Mouse (Mus musculus) forebrain, embryonic 14.5 days (tissue): ENCODE results near the gene Dupd1. TPM values are rescaled to one million over a fixed set of nuclear protein-coding genes. Genes with fewer than 3 reads are reported as not detected.
A peak's percentile ranks its signal among the peaks of the same experiment; 100 is the strongest.

Experiments used
- ATAC-seq: fragments of 200-750 bp; cut with Nextera tagmentation; 2 replicates; pipeline ENCODE4 v1.8.0; 2017; ENCODE audit warnings: mild to moderate bottlenecking, moderate library complexity
- DNase-seq: peaks from one replicate; pipeline ENCODE4 v3.0.0-alpha.2; 2015; ENCODE audit warnings: low spot score
- H3K27ac ChIP-seq: fragments of 300-500 bp; sonication (generic); 2 replicates; pipeline ENCODE4 v1.5.1; 2014; ENCODE audit warnings: low read depth, mild to moderate bottlenecking, control low read depth, low read length, moderate library complexity
- H3K27me3 ChIP-seq: fragments of 300-500 bp; sonication (generic); replicated peaks from 2 replicates; pipeline ENCODE4 v1.6.1; 2014; ENCODE audit warnings: low read length, control low read depth, mixed read lengths; ENCODE audit not compliant: control insufficient read depth, insufficient read depth
- H3K36me3 ChIP-seq: fragments of 300-500 bp; sonication (generic); 2 replicates; pipeline ENCODE4 v1.6.1; 2014; ENCODE audit warnings: low read length, control low read depth; ENCODE audit not compliant: control insufficient read depth, insufficient read depth
- H3K4me1 ChIP-seq: fragments of 300-500 bp; sonication (generic); 2 replicates; pipeline ENCODE4 v1.6.1; 2014; ENCODE audit warnings: antibody characterized with exemption, low read length, control low read depth; ENCODE audit not compliant: control insufficient read depth, insufficient read depth
- H3K4me2 ChIP-seq: fragments of 300-500 bp; sonication (generic); 2 replicates; pipeline ENCODE4 v1.6.1; 2014; ENCODE audit warnings: mild to moderate bottlenecking, control low read depth, low read length
- H3K4me3 ChIP-seq: fragments of 300-500 bp; sonication (generic); 2 replicates; pipeline ENCODE4 v1.5.1; 2014; ENCODE audit warnings: low read depth, low read length, control low read depth
- H3K9ac ChIP-seq: fragments of 300-500 bp; sonication (generic); 2 replicates; pipeline ENCODE4 v1.6.1; 2014; ENCODE audit warnings: mild to moderate bottlenecking, low read length, control low read depth, moderate library complexity
- H3K9me3 ChIP-seq: fragments of 300-500 bp; sonication (generic); replicated peaks from 2 replicates; pipeline ENCODE4 v1.6.1; 2016; ENCODE audit warnings: low read length, control low read depth, mixed read lengths; ENCODE audit not compliant: control insufficient read depth
- WGBS: fragments of 180-500 bp; shearing (Covaris S2); extraction: QIAGEN DNeasy Blood & Tissue Kit; methylation state at CpG from one replicate; pipeline ENCODE4 v1.1.7; 2014; 5-methylcytosine and 5-hydroxymethylcytosine counted together
- polyA plus RNA-seq: library from polyadenylated mRNA; unstranded; fragments of >200 nt; fragmentation: Nextera tagmentation; extraction: Ambion mirVana; gene quantifications from 2 replicates; pipeline ENCODE4 v1.2.1, GENCODE M21; 2014

Dupd1 gene
- not detected in 2 replicates for polyA plus RNA-seq

DNA sequence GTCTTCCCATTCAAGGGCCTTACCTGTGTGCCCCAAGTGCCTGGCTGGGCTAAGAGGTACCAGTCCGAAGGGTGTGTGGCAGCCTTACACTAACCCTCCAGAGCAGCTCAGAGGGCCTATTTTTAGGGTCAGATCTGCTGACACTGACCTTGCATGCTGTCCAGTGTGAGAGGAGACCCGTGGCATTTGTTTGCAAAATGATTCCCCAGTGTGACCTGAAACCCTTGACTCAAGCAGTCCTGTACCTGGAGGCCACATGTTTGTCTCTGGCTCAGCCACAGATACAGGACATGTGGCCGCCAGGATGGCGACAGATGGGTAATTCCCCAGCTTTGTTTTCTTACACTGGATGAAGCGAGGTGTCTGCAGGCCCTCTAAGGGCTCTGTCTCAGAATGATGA, at the start of gene Dupd1:
Dupd1 (minus strand) TSS at position 91 of the 400 bp plus-strand sequence.
- H3K4me2 ChIP-seq = no peak within 1 kb of the TSS
- no peak within 1 kb of the TSS for H3K4me3 ChIP-seq
- H3K27ac ChIP-seq = no peak within 1 kb of the TSS
- ATAC-seq = no peak
- no peak within 1 kb of the TSS for H3K9ac ChIP-seq
- no peak for DNase-seq
- H3K4me1 ChIP-seq = peaks cover 2% of the 10 kb centered on the region
- H3K27me3 ChIP-seq = no peaks in the 10 kb centered on the region
- no peaks in the 10 kb centered on the region for H3K9me3 ChIP-seq
- 78% methylated on average over 5 of the region's 5 CpGs for WGBS
- H3K36me3 ChIP-seq = no peaks in the 10 kb centered on the region

DNA sequence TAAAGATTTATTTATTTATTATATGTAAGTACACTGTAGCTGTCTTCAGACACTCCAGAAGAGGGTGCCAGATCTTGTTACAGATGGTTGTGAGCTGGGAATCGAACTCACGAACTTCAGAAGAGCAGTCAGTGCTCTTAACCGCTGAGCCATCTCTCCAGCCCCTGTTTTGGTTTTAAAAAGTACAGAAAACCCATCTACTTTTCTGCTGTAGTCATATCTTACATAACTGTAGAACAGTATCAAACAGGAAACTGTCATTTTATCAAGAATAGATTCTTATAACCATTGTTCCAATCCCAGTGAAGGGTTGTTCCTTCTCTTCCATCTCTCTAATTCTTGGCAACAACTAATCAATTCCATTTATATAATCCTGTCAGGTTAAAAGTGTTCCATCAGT, 49.4 kb upstream of the Dupd1 start:
- peaks cover 6% of the 10 kb centered on the region; the same call in 1 of the 2 replicates for H3K4me1 ChIP-seq
- WGBS = 95% methylated on average over 3 of the region's 3 CpGs
- H3K27me3 ChIP-seq = no peaks in the 10 kb centered on the region
- no peak overlapping the region for H3K4me2 ChIP-seq
- H3K4me3 ChIP-seq = no peak overlapping the region
- H3K27ac ChIP-seq = no peak overlapping the region
- no peaks in the 10 kb centered on the region for H3K9me3 ChIP-seq
- H3K36me3 ChIP-seq = no peaks in the 10 kb centered on the region
- DNase-seq (no peak), ATAC-seq (no peak)
- no peak overlapping the region for H3K9ac ChIP-seq

DNA sequence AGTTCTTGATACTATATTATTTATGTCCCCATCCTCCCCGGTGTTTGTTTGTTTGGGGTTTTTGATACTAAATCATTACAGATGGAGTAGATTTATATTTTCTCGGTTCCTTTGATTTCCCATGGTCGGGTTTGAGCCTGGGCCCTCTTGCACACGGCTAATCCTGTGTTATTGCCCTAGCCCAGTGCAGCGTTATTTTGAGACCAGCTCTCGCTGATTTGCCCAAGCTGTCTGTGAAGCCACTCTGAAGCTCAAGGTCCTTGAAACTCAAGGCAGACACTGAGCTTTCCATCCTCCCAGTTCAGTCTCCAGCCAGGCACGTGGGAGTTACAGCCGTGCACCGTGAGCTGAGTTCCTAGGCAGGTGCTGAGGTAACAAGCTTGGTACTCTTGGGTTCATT, 47.2 kb upstream of the Dupd1 start:
- no peak overlapping the region for H3K27ac ChIP-seq
- H3K4me3 ChIP-seq = no peak overlapping the region
- H3K9me3 ChIP-seq = no peaks in the 10 kb centered on the region
- H3K36me3 ChIP-seq = no peaks in the 10 kb centered on the region
- no peaks in the 10 kb centered on the region; the same call in 1 of the 2 replicates for H3K4me1 ChIP-seq
- no peak overlapping the region for H3K9ac ChIP-seq
- DNase-seq = no peak
- H3K4me2 ChIP-seq = no peak overlapping the region
- no peak for ATAC-seq
- no peaks in the 10 kb centered on the region for H3K27me3 ChIP-seq
- WGBS = 92% methylated on average over 9 of the region's 9 CpGs

DNA sequence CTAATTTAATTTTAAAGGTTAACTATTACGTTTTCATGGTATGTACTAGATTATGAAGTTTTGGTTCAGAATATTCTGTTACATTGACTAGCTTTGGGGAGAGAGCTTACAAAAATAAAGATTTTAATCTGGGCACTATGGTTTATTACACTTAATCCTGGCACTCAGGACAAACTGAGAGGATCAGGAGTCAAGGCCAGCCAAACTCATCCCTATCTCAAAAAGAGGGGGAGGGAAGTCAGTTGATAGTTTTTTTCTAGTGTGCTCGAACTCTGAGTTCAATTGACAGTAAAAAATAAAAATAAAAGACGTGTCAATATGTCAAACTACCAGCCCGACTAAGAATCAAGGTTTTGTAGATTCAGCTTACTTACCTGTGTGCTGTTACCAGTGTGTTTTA, 39.0 kb upstream of the Dupd1 start:
- Histone ChIP-seq H3K9ac (no peak overlapping the region), H3K4me3 (no peak overlapping the region), H3K27me3 (no peaks in the 10 kb centered on the region), H3K4me1 (peaks cover 7% of the 10 kb centered on the region; the same call in 1 of the 2 replicates), H3K4me2 (no peak overlapping the region), H3K27ac (no peak overlapping the region), H3K9me3 (no peaks in the 10 kb centered on the region), H3K36me3 (no peaks in the 10 kb centered on the region)
- DNase-seq = no peak
- no peak for ATAC-seq
- WGBS = 86% methylated on average over 4 of the region's 4 CpGs

DNA sequence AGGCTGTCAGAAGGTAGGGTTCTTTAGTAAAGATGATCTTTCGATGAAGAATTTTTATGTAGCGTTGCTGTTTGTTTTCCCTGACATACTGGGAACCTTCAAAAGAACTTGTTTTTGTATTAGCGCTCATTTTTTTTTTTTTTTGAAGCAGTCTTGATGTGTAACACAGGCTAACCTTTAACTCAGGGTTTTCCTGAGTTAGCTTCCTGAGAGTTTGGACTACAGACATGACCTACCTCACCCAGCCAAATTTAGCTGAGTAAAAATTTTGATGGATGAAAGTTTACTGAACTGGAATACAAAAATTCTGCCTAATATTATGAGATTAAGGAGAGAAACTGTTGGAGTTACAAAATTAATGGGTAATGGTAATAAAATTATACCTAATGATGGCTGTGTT, 38.0 kb upstream of the Dupd1 start:
- H3K9me3 ChIP-seq = no peaks in the 10 kb centered on the region
- DNase-seq (no peak), ATAC-seq (no peak)
- WGBS = 95% methylated on average over 3 of the region's 3 CpGs
- no peaks in the 10 kb centered on the region for H3K36me3 ChIP-seq
- no peaks in the 10 kb centered on the region for H3K27me3 ChIP-seq
- peak overlapping the region; percentile 81; the same call in 1 of the 2 replicates for H3K9ac ChIP-seq
- peaks cover 7% of the 10 kb centered on the region; the same call in 1 of the 2 replicates for H3K4me1 ChIP-seq
- peak overlapping the region; percentile 70; the same call in 1 of the 2 replicates for H3K4me2 ChIP-seq
- no peak overlapping the region for H3K27ac ChIP-seq
- H3K4me3 ChIP-seq = no peak overlapping the region

DNA sequence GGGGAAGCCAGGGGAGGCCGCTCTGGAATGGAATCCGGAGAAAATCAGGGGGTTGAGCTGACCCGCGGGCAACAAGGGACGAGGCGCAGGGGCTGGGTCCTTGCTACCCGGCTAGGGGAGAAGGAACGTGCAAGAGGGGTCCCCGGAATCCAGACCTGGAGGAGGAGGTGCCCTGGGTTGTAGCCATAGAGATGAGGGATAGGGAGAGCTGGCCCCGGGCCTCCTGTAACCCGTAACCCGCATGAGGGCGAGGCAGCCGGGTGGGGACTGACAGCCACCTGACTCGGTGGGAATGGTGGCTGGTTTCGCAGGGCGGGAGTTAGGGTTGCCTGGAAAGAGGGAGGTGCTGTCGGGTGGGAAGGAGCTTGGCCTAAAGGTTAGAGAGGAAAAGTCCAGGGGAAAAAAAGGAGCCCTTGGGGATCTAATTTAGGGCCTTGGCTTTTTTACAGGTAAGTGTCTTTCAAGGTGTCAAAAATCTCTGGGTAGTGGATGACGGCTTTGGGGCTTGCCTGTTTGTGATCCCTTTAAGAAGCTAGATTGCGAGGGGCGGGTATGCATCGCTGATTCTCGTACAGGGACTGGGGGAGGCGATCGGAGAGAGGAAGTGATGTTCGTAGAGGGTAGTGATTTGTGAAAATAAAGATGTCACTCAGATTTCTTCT, 36.6 kb upstream of the Dupd1 start, which contains the start of gene Dusp13:
Dusp13 (minus strand) TSS at position 301 of the 662 bp plus-strand sequence.
- Histone ChIP-seq H3K4me2 (peak within 1 kb of the TSS; percentile 70), H3K9me3 (no peaks in the 10 kb centered on the region), H3K9ac (peak within 1 kb of the TSS; percentile 81), H3K36me3 (no peaks in the 10 kb centered on the region), H3K4me1 (peaks cover 7% of the 10 kb centered on the region; the same call in 1 of the 2 replicates), H3K27me3 (no peaks in the 10 kb centered on the region), H3K27ac (peak within 1 kb of the TSS; percentile 81), H3K4me3 (peak within 1 kb of the TSS; percentile 88)
- DNase-seq (peak; percentile 78), ATAC-seq (peak; percentile 75)
- 0% methylated on average over 26 of the region's 26 CpGs for WGBS

DNA sequence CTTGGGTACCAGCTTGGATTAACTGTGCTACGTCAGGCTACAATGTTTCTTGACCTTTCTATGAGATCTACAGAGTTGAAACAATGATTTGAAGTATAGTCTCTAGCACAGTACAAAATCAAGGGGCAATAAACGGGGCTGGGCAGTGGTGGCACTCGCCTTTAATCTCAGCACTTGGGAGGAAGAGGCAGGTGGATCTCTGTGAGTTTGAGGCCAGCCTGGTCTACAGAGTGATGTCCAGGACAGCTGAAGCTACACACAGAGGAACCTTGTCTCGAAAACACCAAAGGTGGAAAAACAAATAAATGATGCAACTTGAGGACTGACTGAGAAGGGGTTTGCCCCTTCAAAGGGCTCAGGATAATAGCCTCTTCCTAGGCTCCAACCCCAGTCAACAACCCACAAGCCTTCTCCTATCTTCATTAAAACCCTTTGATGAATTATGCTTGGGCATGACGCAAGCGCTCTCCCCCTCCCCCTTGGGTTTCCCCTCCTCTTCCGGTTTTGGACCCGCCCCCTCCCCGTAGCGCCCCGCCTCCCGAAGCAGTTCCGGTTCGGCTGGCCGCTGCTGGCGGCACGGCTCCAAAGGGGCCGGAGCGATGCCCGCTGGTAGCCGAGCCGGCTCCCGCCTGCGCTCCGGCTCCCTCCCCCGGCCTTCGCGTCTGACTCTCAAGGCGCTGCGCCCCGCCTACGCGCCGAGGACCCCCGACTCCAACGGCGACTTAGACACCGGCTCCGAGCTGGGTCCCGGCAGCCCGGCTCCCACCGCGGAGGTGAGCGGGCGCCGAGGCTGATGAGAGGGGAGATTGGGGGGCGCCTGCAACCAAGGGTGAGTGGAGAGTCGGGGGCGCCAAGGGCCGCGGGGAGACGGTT, 35.9 kb upstream of the Dupd1 start, which contains the start of gene Samd8:
Samd8 (plus strand) TSS at position 524 of the 873 bp plus-strand sequence.
- H3K36me3 ChIP-seq = no peaks in the 10 kb centered on the region
- peaks cover 7% of the 10 kb centered on the region; the same call in 1 of the 2 replicates for H3K4me1 ChIP-seq
- ATAC-seq = peak; percentile 85
- 7% methylated on average over 51 of the region's 52 CpGs for WGBS
- no peaks in the 10 kb centered on the region for H3K9me3 ChIP-seq
- peak; percentile 93 for DNase-seq
- peak within 1 kb of the TSS; percentile 88 for H3K4me3 ChIP-seq
- no peaks in the 10 kb centered on the region for H3K27me3 ChIP-seq
- H3K27ac ChIP-seq = peak within 1 kb of the TSS; percentile 81
- peak within 1 kb of the TSS; percentile 81 for H3K9ac ChIP-seq
- H3K4me2 ChIP-seq = peak within 1 kb of the TSS; percentile 70

DNA sequence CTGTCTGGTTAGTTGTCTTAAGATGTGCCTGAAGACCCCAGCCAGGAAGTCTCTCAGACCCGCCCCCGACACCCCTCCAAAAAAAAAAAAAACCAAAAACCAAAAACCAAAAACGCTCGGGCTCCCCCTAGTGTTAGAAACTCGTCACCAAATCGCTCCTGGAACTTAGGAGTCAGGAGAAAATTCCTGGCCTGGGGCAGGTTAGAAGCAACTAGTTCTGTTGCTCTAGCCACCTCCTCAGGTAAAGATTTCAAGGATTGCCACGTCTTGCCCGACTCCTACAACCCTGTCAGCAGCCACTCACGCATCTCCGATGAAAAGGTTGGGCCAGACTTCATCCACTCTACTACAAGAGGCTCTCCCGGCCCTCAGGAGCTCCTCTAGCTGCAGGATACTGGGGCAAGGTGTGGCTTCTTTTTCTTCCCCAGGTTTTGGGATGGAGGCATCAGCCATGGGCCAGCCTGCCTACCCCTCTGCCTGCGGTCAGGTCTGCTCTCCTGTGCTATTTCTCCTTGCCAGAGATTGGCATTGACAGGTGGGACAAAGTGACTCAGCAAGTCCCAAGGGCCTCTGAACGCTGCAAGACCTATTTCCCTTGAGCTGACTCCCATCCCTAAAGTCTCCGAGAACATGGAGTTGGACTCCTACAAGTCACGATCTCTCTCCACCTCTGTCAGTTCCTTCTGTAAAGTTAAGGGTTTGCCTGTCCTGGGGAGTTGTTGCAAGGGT, 33.9 kb upstream of the Dupd1 start:
- WGBS = 41% methylated on average over 15 of the region's 15 CpGs
- no peak overlapping the region for H3K4me2 ChIP-seq
- DNase-seq (peak; percentile 41), ATAC-seq (no peak)
- H3K4me1 ChIP-seq = 0 out of 2 replicates have a peak, but pooled peaks cover 7% of the 10 kb centered on the region
- no peak overlapping the region for H3K9ac ChIP-seq
- no peaks in the 10 kb centered on the region for H3K9me3 ChIP-seq
- no peak overlapping the region for H3K4me3 ChIP-seq
- no peaks in the 10 kb centered on the region for H3K27me3 ChIP-seq
- no peak overlapping the region for H3K27ac ChIP-seq
- no peaks in the 10 kb centered on the region for H3K36me3 ChIP-seq
